In the genomic region with DNA sequence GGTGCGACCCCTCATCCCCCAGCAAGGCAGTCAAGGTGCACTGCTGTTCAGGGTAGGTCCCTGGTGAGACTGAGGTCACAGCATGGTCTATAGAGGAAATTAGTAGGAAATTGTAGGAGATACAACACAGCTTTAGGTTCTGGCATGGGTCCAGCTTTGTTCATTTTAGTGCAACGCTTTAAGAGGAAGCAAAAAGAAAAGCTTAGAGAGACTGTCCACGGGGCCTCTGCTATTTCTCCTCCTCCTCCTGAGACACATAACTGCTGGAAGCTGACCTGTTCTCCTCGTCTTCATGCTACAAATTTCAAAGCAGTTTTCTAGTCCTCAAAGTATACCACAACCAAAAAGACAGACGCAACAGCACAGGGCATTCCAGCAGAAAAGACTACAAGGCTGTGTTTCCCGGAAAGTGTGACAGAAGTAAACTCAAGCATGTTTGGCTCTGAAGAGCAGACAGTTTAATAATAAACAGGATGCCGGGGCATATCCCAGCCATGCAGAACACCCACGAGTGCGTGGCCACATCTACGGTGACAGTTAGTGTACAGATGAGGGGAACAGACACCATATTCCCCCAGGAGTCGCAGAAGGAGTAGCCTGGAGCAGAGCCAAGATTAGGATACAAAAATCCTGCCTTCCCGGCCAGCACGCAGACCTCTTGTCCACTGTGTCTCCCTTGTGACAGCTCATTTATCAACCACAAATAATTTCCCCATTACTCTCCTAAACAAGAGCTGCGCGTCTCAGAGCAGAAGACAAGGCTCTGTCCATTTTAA, we compare ENCODE assay signal across 8 mouse cellular contexts. TPM values are rescaled to one million over a fixed set of nuclear protein-coding genes. Genes with fewer than 3 reads are reported as not detected.
DNase-seq lines count a peak whose midpoint lies in the region; ATAC-seq and TF ChIP-seq lines count a peak whose summit lies in the region.

No protein-coding gene starts in this region.

- no peak overlapping the region for H3K4me3 ChIP-seq in spleen, adult 2 months (ENCODE audit: extremely low read depth, insufficient read depth, insufficient read length)
- peak overlapping the region; percentile 6; the same call in 1 of the 2 replicates for H3K4me3 ChIP-seq in embryonic facial prominence, embryonic 14.5 days (ENCODE audit: low read depth, low read length)
- H3K4me3 ChIP-seq in hindbrain, embryonic 13.5 days: peak overlapping the region; percentile 14
- peak overlapping the region; percentile 47 for H3K4me3 ChIP-seq in lung, adult 2 months (replicated peaks; ENCODE audit: extremely low read depth, low read depth, low read length)
- H3K4me3 ChIP-seq in stomach, embryonic 16.5 days (replicated peaks; ENCODE audit: low read length): peak overlapping the region; percentile 15; the same call in 1 of the 2 replicates

- TF ChIP-seq CTCF in spleen, adult 2 months (IDR thresholded peaks at IDR 0.05; ENCODE audit: extremely low read depth, insufficient read depth, insufficient read length, insufficient replicate concordance): no peak
- no peak for TF ChIP-seq CTCF in lung, adult 2 months (IDR thresholded peaks at IDR 0.05; ENCODE audit: insufficient read depth, low read length)

- peaks cover 6% of the 10 kb centered on the region; the same call in 1 of the 2 replicates for H3K4me1 ChIP-seq in spleen, adult 2 months (ENCODE audit: control insufficient read depth, insufficient read depth, insufficient read length)
- peaks cover 23% of the 10 kb centered on the region for H3K4me1 ChIP-seq in embryonic facial prominence, embryonic 14.5 days (ENCODE audit: control insufficient read depth, insufficient read depth, low read length)
- peaks cover 22% of the 10 kb centered on the region for H3K4me1 ChIP-seq in hindbrain, embryonic 13.5 days (replicated peaks)
- peaks cover 13% of the 10 kb centered on the region for H3K4me1 ChIP-seq in lung, adult 2 months (ENCODE audit: control insufficient read depth, insufficient read depth, low read length)
- H3K4me1 ChIP-seq in stomach, embryonic 16.5 days (ENCODE audit: control insufficient read depth, insufficient read depth, low read length): peaks cover 31% of the 10 kb centered on the region

- 37% methylated on average over 15 of the region's 15 CpGs for WGBS in spleen, adult 2 months
- 11% methylated on average over 15 of the region's 15 CpGs for WGBS in embryonic facial prominence, embryonic 14.5 days
- WGBS in hindbrain, embryonic 13.5 days: 25% methylated on average over 15 of the region's 15 CpGs
- WGBS in lung, adult 2 months: 15% methylated on average over 15 of the region's 15 CpGs
- WGBS in stomach, embryonic 16.5 days: 10% methylated on average over 15 of the region's 15 CpGs

- H3K9me3 ChIP-seq in embryonic facial prominence, embryonic 14.5 days (ENCODE audit: control insufficient read depth, low read length): no peaks in the 10 kb centered on the region
- no peaks in the 10 kb centered on the region for H3K9me3 ChIP-seq in hindbrain, embryonic 13.5 days
- no peaks in the 10 kb centered on the region for H3K9me3 ChIP-seq in stomach, embryonic 16.5 days (replicated peaks; ENCODE audit: control insufficient read depth, low read length)

- H3K36me3 ChIP-seq in spleen, adult 2 months (ENCODE audit: control insufficient read depth, insufficient read depth, low read length): no peaks in the 10 kb centered on the region
- no peaks in the 10 kb centered on the region for H3K36me3 ChIP-seq in embryonic facial prominence, embryonic 14.5 days (ENCODE audit: control insufficient read depth, insufficient read depth, low read length)
- H3K36me3 ChIP-seq in hindbrain, embryonic 13.5 days: no peaks in the 10 kb centered on the region
- H3K36me3 ChIP-seq in stomach, embryonic 16.5 days (ENCODE audit: control insufficient read depth, insufficient read depth, low read length): 0 out of 2 replicates have a peak, but pooled peaks cover 3% of the 10 kb centered on the region

- 0 out of 2 replicates have a peak overlapping the region, but pooled peaks have one; percentile 0 for H3K27ac ChIP-seq in spleen, adult 2 months (ENCODE audit: insufficient read depth, low read length)
- peak overlapping the region; percentile 83 for H3K27ac ChIP-seq in embryonic facial prominence, embryonic 14.5 days (replicated peaks; ENCODE audit: low read depth, low read length)
- peak overlapping the region; percentile 83 for H3K27ac ChIP-seq in hindbrain, embryonic 13.5 days
- H3K27ac ChIP-seq in stomach, embryonic 16.5 days (ENCODE audit: low read length): peak overlapping the region; percentile 97

- H3K4me2 ChIP-seq in embryonic facial prominence, embryonic 14.5 days (ENCODE audit: low read depth, low read length): peak overlapping the region; percentile 51
- H3K4me2 ChIP-seq in hindbrain, embryonic 13.5 days: peak overlapping the region; percentile 50
- peak overlapping the region; percentile 41 for H3K4me2 ChIP-seq in stomach, embryonic 16.5 days (ENCODE audit: low read depth, low read length)

- ATAC-seq in embryonic facial prominence, embryonic 14.5 days (ENCODE audit: low read depth): peak; percentile 66
- ATAC-seq in hindbrain, embryonic 13.5 days (ENCODE audit: low FRiP score): peak; percentile 69
- peak; percentile 71 for ATAC-seq in stomach, embryonic 16.5 days (ENCODE audit: insufficient read depth, low FRiP score)

- DNase-seq in spleen, adult 2 months (ENCODE audit: low read depth in 1 of 2, low spot score in 2 of 2): peak in 1 of 2 experiments; percentile 7
- DNase-seq in spleen, adult 12 weeks (ENCODE audit: low spot score): no peak
- peak; percentile 89 for DNase-seq in embryonic facial prominence, embryonic 14.5 days (ENCODE audit: low spot score)
- DNase-seq in layer of hippocampus, adult 9-11 months: peak; percentile 16
- DNase-seq in lung, adult 2 months: peak; percentile 37
- DNase-seq in urinary bladder, postnatal 10 days (ENCODE audit: low spot score): no peak

- no peaks in the 10 kb centered on the region for H3K27me3 ChIP-seq in spleen, adult 2 months (ENCODE audit: control insufficient read depth, insufficient read depth, low read length)
- H3K27me3 ChIP-seq in embryonic facial prominence, embryonic 14.5 days (replicated peaks; ENCODE audit: control insufficient read depth, insufficient read depth, low read length): no peaks in the 10 kb centered on the region
- no peaks in the 10 kb centered on the region for H3K27me3 ChIP-seq in hindbrain, embryonic 13.5 days
- H3K27me3 ChIP-seq in stomach, embryonic 16.5 days (ENCODE audit: control insufficient read depth, insufficient read depth, low read length): no peaks in the 10 kb centered on the region

- TF ChIP-seq POLR2A in spleen, adult 2 months (IDR thresholded peaks at IDR 0.05; ENCODE audit: low read depth, low read length): no peak
- TF ChIP-seq POLR2A in lung, adult 2 months (IDR thresholded peaks at IDR 0.05; ENCODE audit: borderline replicate concordance, extremely low read depth, low read depth, low read length): no peak

- H3K9ac ChIP-seq in embryonic facial prominence, embryonic 14.5 days (ENCODE audit: low read depth, low read length): peak overlapping the region; percentile 49; the same call in 1 of the 2 replicates
- peak overlapping the region; percentile 51; the same call in 1 of the 2 replicates for H3K9ac ChIP-seq in hindbrain, embryonic 13.5 days
- peak overlapping the region; percentile 43 for H3K9ac ChIP-seq in stomach, embryonic 16.5 days (ENCODE audit: low read length)

RNA-seq across cellular contexts. Expression of gene Cnksr3, which starts 53.6 kb away (rescaled TPM):
- 5.8 TPM in 2 replicates for polyA plus RNA-seq in spleen, adult 2 months (2012; rRNA removed)
- 10.4 and 10.8 TPM in 2 replicates for polyA plus RNA-seq in embryonic facial prominence, embryonic 14.5 days (2014; fragmentation: Nextera tagmentation; extraction: Ambion mirVana)
- 3.0 and 3.4 TPM in 2 replicates for polyA plus RNA-seq in hindbrain, embryonic 13.5 days (2015; fragmentation: Nextera tagmentation; extraction: Ambion mirVana)
- polyA plus RNA-seq in lung, adult 2 months (2012; rRNA removed): 9.7 and 10.1 TPM in 2 replicates
- 14.1 and 14.8 TPM in 2 replicates for polyA plus RNA-seq in stomach, embryonic 16.5 days (2015; fragmentation: Nextera tagmentation; extraction: Ambion mirVana)

Comparison
In these comparisons a context has a peak if more than half of its experiments do, and no peak if none do; other contexts are left out.
1. DNase-seq: peak in embryonic facial prominence, embryonic 14.5 days (single experiment), layer of hippocampus, adult 9-11 months (single experiment) and lung, adult 2 months (single experiment); none in spleen, adult 12 weeks (single experiment) and urinary bladder, postnatal 10 days (single experiment).
2. H3K27ac ChIP-seq: peak in every context shown above with its lines; median percentile 97 in stomach, embryonic 16.5 days; 83 in embryonic facial prominence, embryonic 14.5 days; 83 in hindbrain, embryonic 13.5 days; 0 in spleen, adult 2 months.
3. Peak in every context shown above with its lines, with median percentiles within 50 percentile points of each other: ATAC-seq, H3K4me2 ChIP-seq and H3K9ac ChIP-seq.